Mouse (Mus musculus) heart, embryonic 14.5 days (tissue): ENCODE measurements at regions not wholly inside any gene's neighbourhood (a gene's known extent, or its start where the extent isn't known, plus 50 kb on each side); places are given as distances from the start of the nearest gene placed in this dataset.

ENCODE experiments used
- ATAC-seq: fragments of 200-750 bp; cut with Nextera tagmentation; 2 replicates; pipeline ENCODE4 v1.8.0; 2017; ENCODE audit warnings: low read depth, moderate TSS enrichment; ENCODE audit not compliant: insufficient number of reproducible peaks, insufficient read depth, low FRiP score
- H3K27ac ChIP-seq, 2 experiments: fragments of 200-500 bp in 1 of 2; fragments of 300-500 bp in 1 of 2; sonication (generic) in 1 of 2; replicated peaks in 1 of 2; 2 replicates each; pipeline ENCODE4 v1.5.1; 2012 to 2014; ENCODE audit warnings: low read depth in 2 of 2, low read length in 2 of 2, control low read depth in 1 of 2, mild to moderate bottlenecking in 1 of 2, mixed read lengths in 1 of 2; ENCODE audit not compliant: control insufficient read depth in 1 of 2, insufficient read depth in 1 of 2
- H3K27me3 ChIP-seq: fragments of 300-500 bp; sonication (generic); 2 replicates; pipeline ENCODE4 v1.6.1; 2014; ENCODE audit warnings: mild to moderate bottlenecking, low read length, control low read depth; ENCODE audit not compliant: control insufficient read depth, insufficient read depth
- H3K36me3 ChIP-seq: fragments of 300-500 bp; sonication (generic); 2 replicates; pipeline ENCODE4 v1.6.1; 2014; ENCODE audit warnings: mild to moderate bottlenecking, control low read depth, low read length, mixed read lengths; ENCODE audit not compliant: control insufficient read depth, insufficient read depth
- H3K4me1 ChIP-seq, 2 experiments: fragments of 200-500 bp in 1 of 2; fragments of 300-500 bp in 1 of 2; sonication (generic) in 1 of 2; 2 replicates each; pipeline ENCODE4 v1.6.1; 2012 to 2014; ENCODE audit warnings: low read length in 2 of 2, control low read depth in 1 of 2, mixed read lengths in 1 of 2; ENCODE audit not compliant: control insufficient read depth in 2 of 2, insufficient read depth in 2 of 2
- H3K4me2 ChIP-seq: fragments of 300-500 bp; sonication (generic); 2 replicates; pipeline ENCODE4 v1.6.1; 2014; ENCODE audit warnings: mild to moderate bottlenecking, low read length
- H3K4me3 ChIP-seq, 2 experiments: fragments of 200-500 bp in 1 of 2; fragments of 300-500 bp in 1 of 2; sonication (generic) in 1 of 2; 2 replicates each; pipeline ENCODE4 v1.5.1; 2012 to 2014; ENCODE audit warnings: low read length in 2 of 2, mild to moderate bottlenecking in 2 of 2, control low read depth in 1 of 2, low read depth in 1 of 2, moderate library complexity in 1 of 2; ENCODE audit not compliant: control insufficient read depth in 1 of 2, insufficient read depth in 1 of 2
- H3K9ac ChIP-seq: fragments of 300-500 bp; sonication (generic); 2 replicates; pipeline ENCODE4 v1.6.1; 2014; ENCODE audit warnings: mild to moderate bottlenecking, low read length
- H3K9me3 ChIP-seq: fragments of 300-500 bp; sonication (generic); 2 replicates; pipeline ENCODE4 v1.6.1; 2016; ENCODE audit warnings: low read length, control low read depth; ENCODE audit not compliant: control insufficient read depth
- WGBS: fragments of 180-500 bp; shearing (Covaris S2); extraction: QIAGEN DNeasy Blood & Tissue Kit; methylation state at CpG from one replicate; pipeline ENCODE4 v1.1.7; 2014; 5-methylcytosine and 5-hydroxymethylcytosine counted together

- Histone ChIP-seq H3K4me1 (no peaks in the 10 kb centered on the region), H3K27me3 (no peaks in the 10 kb centered on the region), H3K36me3 (no peaks in the 10 kb centered on the region), H3K27ac (no peak overlapping the region), H3K4me2 (no peak overlapping the region), H3K9ac (no peak overlapping the region), H3K9me3 (no peaks in the 10 kb centered on the region), H3K4me3 (no peak overlapping the region)
- no peak for ATAC-seq
- 78% methylated on average over 3 of the region's 3 CpGs for WGBS
Observed at GRCm38 (mm10) chr12:26130011-26130410, 285.0 kb downstream of the Rnf144a start.

GRCm38 (mm10) chr12:26129511-26129910 is 285.5 kb downstream of the Rnf144a start:
- H3K4me3 ChIP-seq, result no peak overlapping the region
- no peaks in the 10 kb centered on the region for H3K9me3 ChIP-seq
- H3K36me3 ChIP-seq, result no peaks in the 10 kb centered on the region
- H3K27me3 ChIP-seq, result no peaks in the 10 kb centered on the region
- H3K4me1 ChIP-seq, result no peaks in the 10 kb centered on the region
- H3K27ac ChIP-seq, result no peak overlapping the region
- no peak overlapping the region for H3K9ac ChIP-seq
- no peak overlapping the region for H3K4me2 ChIP-seq
- no peak for ATAC-seq
- WGBS, result 52% methylated on average over 4 of the region's 4 CpGs

- Histone ChIP-seq H3K36me3 (no peaks in the 10 kb centered on the region), H3K4me2 (no peak overlapping the region), H3K27ac (no peak overlapping the region), H3K9me3 (no peaks in the 10 kb centered on the region), H3K4me3 (no peak overlapping the region), H3K27me3 (no peaks in the 10 kb centered on the region), H3K9ac (no peak overlapping the region), H3K4me1 (no peaks in the 10 kb centered on the region)
- no peak for ATAC-seq
Observed at GRCm38 (mm10) chr12:26128851-26129250, 286.2 kb downstream of the Rnf144a start.

- Histone ChIP-seq H3K9ac (no peak overlapping the region), H3K27ac (no peak overlapping the region), H3K4me2 (no peak overlapping the region), H3K9me3 (no peaks in the 10 kb centered on the region), H3K27me3 (no peaks in the 10 kb centered on the region), H3K4me1 (no peaks in the 10 kb centered on the region), H3K36me3 (no peaks in the 10 kb centered on the region), H3K4me3 (no peak overlapping the region)
- ATAC-seq, result no peak
- 83% methylated on average over 9 of the region's 9 CpGs for WGBS
Observed at GRCm38 (mm10) chr12:26126260-26126659, 288.8 kb downstream of the Rnf144a start.

GRCm38 (mm10) chr12:26124211-26124610 is 290.8 kb downstream of the Rnf144a start:
- WGBS, result 87% methylated on average over 2 of the region's 2 CpGs
- no peak overlapping the region for H3K27ac ChIP-seq
- ATAC-seq, result no peak

GRCm38 (mm10) chr12:26115339-26115912 is 299.6 kb downstream of the Rnf144a start:
- H3K9ac ChIP-seq, result no peak overlapping the region
- H3K27ac ChIP-seq, result no peak overlapping the region

More at GRCm38 (mm10) chr12:26124211-26124610, 290.8 kb downstream of the Rnf144a start:
- Histone ChIP-seq H3K4me2 (no peak overlapping the region), H3K9me3 (no peaks in the 10 kb centered on the region), H3K27me3 (no peaks in the 10 kb centered on the region), H3K9ac (no peak overlapping the region), H3K4me1 (no peaks in the 10 kb centered on the region), H3K36me3 (no peaks in the 10 kb centered on the region), H3K4me3 (no peak overlapping the region)

GRCm38 (mm10) chr12:26112166-26113019 is 302.7 kb downstream of the Rnf144a start:
- Histone ChIP-seq H3K9ac (no peak overlapping the region), H3K36me3 (no peaks in the 10 kb centered on the region), H3K9me3 (no peaks in the 10 kb centered on the region), H3K4me2 (no peak overlapping the region), H3K4me1 (peaks cover 3 to 5% of the 10 kb centered on the region in 2 experiments; a peak in 2 of 4 replicates), H3K27me3 (no peaks in the 10 kb centered on the region), H3K27ac (no peak overlapping the region), H3K4me3 (no peak overlapping the region)
- ATAC-seq, result no peak
- 65% methylated on average over 8 of the region's 8 CpGs for WGBS

More at GRCm38 (mm10) chr12:26115339-26115912, 299.6 kb downstream of the Rnf144a start:
- Histone ChIP-seq H3K9me3 (no peaks in the 10 kb centered on the region), H3K27me3 (no peaks in the 10 kb centered on the region), H3K4me3 (no peak overlapping the region), H3K36me3 (no peaks in the 10 kb centered on the region), H3K4me1 (peaks cover 3 to 5% of the 10 kb centered on the region in 2 experiments; a peak in 2 of 4 replicates), H3K4me2 (no peak overlapping the region)
- WGBS, result 58% methylated on average over 9 of the region's 9 CpGs
- no peak for ATAC-seq
